Mouse (Mus musculus): Measurements from ENCODE around the gene Pagr1b. TPM values are rescaled to one million over a fixed set of nuclear protein-coding genes. Genes with fewer than 3 reads are reported as not detected.
A peak's percentile ranks its signal among the peaks of the same experiment; 100 is the strongest.

The Pagr1b gene
- polyA plus RNA-seq, 1 experiment from 2014 or later = not detected

DNA sequence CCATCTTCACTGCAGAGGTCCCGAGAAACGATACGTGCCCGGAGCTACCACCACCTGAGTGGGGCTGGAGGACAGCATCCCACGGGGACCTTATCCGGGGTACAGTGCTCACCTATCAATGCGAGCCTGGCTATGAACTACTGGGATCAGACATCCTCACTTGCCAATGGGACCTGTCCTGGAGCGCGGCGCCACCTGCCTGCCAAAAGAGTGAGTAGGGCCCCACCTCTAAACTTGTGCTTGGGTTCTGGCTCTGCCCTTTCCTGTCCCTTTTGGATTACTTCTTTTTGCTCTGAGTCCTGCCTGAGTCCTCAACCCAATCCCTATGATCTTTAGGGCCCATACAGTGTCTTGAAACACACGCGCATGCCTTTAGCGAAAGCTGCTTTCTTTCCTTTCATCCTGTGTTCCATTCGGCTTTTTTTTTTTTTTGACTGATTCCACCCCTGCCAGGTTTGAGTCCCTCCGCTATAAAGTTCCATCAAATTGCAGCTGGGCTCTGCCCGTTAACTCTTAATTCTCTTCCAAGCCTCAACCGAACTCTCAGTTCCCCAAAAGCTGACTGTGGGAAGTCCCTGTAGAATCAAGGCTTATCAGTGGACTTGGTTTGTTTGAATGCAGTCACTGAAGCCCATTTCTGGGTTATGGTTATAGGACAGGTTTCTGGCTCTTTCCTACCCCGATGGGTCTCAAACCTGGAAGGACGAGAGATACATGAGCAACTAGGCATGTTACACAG is 52.6 kb downstream of the Pagr1b start:
- H3K4me3 ChIP-seq (ENCODE audit: low read depth, low read length) = no peak overlapping the region
- DNase-seq (ENCODE audit: low spot score) = peak; percentile 68

DNA sequence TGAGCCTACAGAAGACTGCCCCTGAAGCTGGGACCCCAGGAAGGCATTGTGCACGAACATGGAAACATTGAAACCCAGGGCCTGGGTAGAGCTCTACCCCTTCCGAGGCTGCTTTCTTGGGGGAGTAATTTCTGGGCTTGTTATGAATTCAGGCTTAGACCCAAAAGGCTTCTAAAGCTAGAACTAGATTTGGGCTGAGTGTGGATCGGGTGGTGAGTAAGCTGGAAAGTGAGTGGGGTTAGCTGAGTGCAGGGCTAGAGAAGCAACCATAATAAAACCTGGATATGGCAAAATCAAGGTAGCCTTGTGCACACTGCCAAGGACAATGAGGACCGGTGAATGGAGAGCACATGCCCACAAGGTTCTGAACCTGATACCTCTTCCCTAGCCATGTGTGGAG is 54.3 kb downstream of the Pagr1b start:
- WGBS = 87% methylated on average over 4 of the region's 4 CpGs
- Histone ChIP-seq H3K4me1 (replicated peaks; ENCODE audit: control insufficient read depth, insufficient read depth) (no peaks in the 10 kb centered on the region), H3K9me3 (ENCODE audit: control insufficient read depth, low read length) (no peaks in the 10 kb centered on the region), H3K27ac (replicated peaks) (no peak overlapping the region), H3K27me3 (ENCODE audit: control insufficient read depth, insufficient read depth, low read length) (no peaks in the 10 kb centered on the region), H3K4me3 (ENCODE audit: low read depth, low read length) (no peak overlapping the region), H3K9ac (ENCODE audit: low read length) (no peak overlapping the region), H3K36me3 (ENCODE audit: control insufficient read depth, insufficient read depth, low read length) (no peaks in the 10 kb centered on the region), H3K4me2 (replicated peaks; ENCODE audit: low read depth) (no peak overlapping the region)
- TF ChIP-seq EP300 (optimal IDR thresholded peaks at IDR 0.05) (no peak), CTCF (IDR thresholded peaks at IDR 0.05; ENCODE audit: low read depth) (no peak)
- DNase-seq (ENCODE audit: low spot score) (no peak), ATAC-seq (ENCODE audit: low FRiP score, low TSS enrichment) (no peak)

More for the DNA sequence above, 52.6 kb downstream of the Pagr1b start:
- no peaks in the 10 kb centered on the region for H3K27me3 ChIP-seq (ENCODE audit: control insufficient read depth, insufficient read depth, low read length)
- no peak overlapping the region for H3K4me2 ChIP-seq (replicated peaks; ENCODE audit: low read depth)
- H3K4me1 ChIP-seq (replicated peaks; ENCODE audit: control insufficient read depth, insufficient read depth) = no peaks in the 10 kb centered on the region
- H3K9ac ChIP-seq (ENCODE audit: low read length) = no peak overlapping the region
- H3K9me3 ChIP-seq (ENCODE audit: control insufficient read depth, low read length) = no peaks in the 10 kb centered on the region
- ATAC-seq (ENCODE audit: low FRiP score, low TSS enrichment) = 0 out of 2 replicates have a peak, but pooled peaks have one; percentile 28
- WGBS = 24% methylated on average over 19 of the region's 19 CpGs
- H3K36me3 ChIP-seq (ENCODE audit: control insufficient read depth, insufficient read depth, low read length) = no peaks in the 10 kb centered on the region
- TF ChIP-seq EP300 (optimal IDR thresholded peaks at IDR 0.05) (no peak), CTCF (IDR thresholded peaks at IDR 0.05; ENCODE audit: low read depth) (peak; percentile 78)
- no peak overlapping the region for H3K27ac ChIP-seq (replicated peaks)

DNA sequence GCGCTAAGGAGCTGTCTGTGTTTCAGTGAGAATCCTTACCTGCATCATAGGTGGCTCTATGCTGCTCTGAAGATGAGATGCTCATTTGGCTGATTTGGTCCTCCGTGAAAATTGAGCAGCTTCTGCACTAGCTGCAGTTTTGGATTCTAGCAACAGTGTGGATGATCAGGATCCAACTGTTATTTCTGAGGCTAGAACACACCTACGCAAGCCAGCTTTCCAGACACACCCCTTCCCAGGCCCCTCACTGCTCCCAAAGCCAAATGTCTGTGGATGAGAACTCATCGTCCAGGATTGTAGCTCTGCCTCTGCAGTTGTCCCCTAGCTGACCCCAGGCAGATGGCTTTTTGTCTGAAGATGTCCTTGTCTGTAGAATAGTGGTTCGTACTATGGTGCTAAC is 55.2 kb downstream of the Pagr1b start:
- TF ChIP-seq CTCF (IDR thresholded peaks at IDR 0.05; ENCODE audit: low read depth) (no peak), EP300 (optimal IDR thresholded peaks at IDR 0.05) (no peak)
- Histone ChIP-seq H3K9me3 (ENCODE audit: control insufficient read depth, low read length) (no peaks in the 10 kb centered on the region), H3K4me3 (ENCODE audit: low read depth, low read length) (no peak overlapping the region), H3K36me3 (ENCODE audit: control insufficient read depth, insufficient read depth, low read length) (no peaks in the 10 kb centered on the region), H3K4me2 (replicated peaks; ENCODE audit: low read depth) (no peak overlapping the region), H3K27ac (replicated peaks) (no peak overlapping the region), H3K9ac (ENCODE audit: low read length) (no peak overlapping the region), H3K4me1 (replicated peaks; ENCODE audit: control insufficient read depth, insufficient read depth) (no peaks in the 10 kb centered on the region), H3K27me3 (ENCODE audit: control insufficient read depth, insufficient read depth, low read length) (no peaks in the 10 kb centered on the region)
- ATAC-seq (ENCODE audit: low FRiP score, low TSS enrichment) (no peak), DNase-seq (ENCODE audit: low spot score) (no peak)
- 82% methylated on average over 5 of the region's 5 CpGs for WGBS

DNA sequence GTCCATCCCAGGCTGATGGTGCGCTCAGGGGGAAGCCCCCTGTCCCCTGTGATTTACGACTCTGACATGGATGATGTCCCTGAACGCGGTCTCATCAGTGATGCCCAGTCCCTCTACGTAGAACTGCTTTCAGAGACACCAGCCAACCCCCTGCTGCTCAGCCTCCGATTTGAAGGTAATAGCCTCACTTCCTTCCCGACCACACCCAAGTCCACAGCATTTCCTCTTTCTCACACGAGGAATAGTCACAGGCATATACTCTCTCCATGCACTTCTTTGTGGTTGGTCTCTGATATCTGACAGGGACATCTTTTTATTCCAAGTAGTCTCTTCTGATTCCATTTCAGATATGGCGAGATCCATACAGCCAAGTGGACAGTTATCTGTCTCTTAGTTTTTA is 56.5 kb downstream of the Pagr1b start:
- WGBS = 52% methylated on average over 9 of the region's 9 CpGs

DNA sequence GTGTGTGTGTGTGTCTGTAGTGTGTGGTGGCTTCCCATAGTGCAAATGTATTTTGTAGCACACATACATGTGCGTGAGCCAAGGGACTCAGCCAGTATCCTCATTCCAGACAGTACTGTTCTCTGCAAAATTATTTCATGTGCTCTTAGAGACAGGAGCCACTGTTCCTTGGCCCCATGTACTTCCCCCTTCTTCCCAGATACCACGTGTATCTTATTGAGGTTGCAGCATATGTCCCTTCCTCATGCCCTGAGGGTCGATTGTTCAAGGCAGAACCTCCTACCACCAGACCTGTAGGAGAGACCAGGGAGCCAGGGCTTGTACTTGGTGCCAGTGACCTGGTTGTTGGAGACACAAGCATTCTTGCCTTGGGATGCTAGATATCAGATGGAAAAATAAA is 61.2 kb downstream of the Pagr1b start:
- no peak overlapping the region for H3K4me2 ChIP-seq (replicated peaks; ENCODE audit: low read depth)
- H3K27ac ChIP-seq (replicated peaks) = no peak overlapping the region
- no peaks in the 10 kb centered on the region for H3K4me1 ChIP-seq (replicated peaks; ENCODE audit: control insufficient read depth, insufficient read depth)
- no peak overlapping the region for H3K9ac ChIP-seq (ENCODE audit: low read length)
- H3K36me3 ChIP-seq (ENCODE audit: control insufficient read depth, insufficient read depth, low read length) = no peaks in the 10 kb centered on the region
- TF ChIP-seq CTCF (IDR thresholded peaks at IDR 0.05; ENCODE audit: low read depth) = no peak
- no peak for TF ChIP-seq EP300 (optimal IDR thresholded peaks at IDR 0.05)
- DNase-seq (ENCODE audit: low spot score) (no peak), ATAC-seq (ENCODE audit: low FRiP score, low TSS enrichment) (no peak)
- no peak overlapping the region for H3K4me3 ChIP-seq (ENCODE audit: low read depth, low read length)
- no peaks in the 10 kb centered on the region for H3K9me3 ChIP-seq (ENCODE audit: control insufficient read depth, low read length)
- no peaks in the 10 kb centered on the region for H3K27me3 ChIP-seq (ENCODE audit: control insufficient read depth, insufficient read depth, low read length)
- WGBS = 58% methylated on average over 3 of the region's 3 CpGs

More for the DNA sequence above, 56.5 kb downstream of the Pagr1b start:
- Histone ChIP-seq H3K9me3 (ENCODE audit: control insufficient read depth, low read length) (no peaks in the 10 kb centered on the region), H3K4me1 (replicated peaks; ENCODE audit: control insufficient read depth, insufficient read depth) (no peaks in the 10 kb centered on the region), H3K9ac (ENCODE audit: low read length) (no peak overlapping the region), H3K36me3 (ENCODE audit: control insufficient read depth, insufficient read depth, low read length) (no peaks in the 10 kb centered on the region), H3K27ac (replicated peaks) (no peak overlapping the region), H3K4me2 (replicated peaks; ENCODE audit: low read depth) (no peak overlapping the region), H3K4me3 (ENCODE audit: low read depth, low read length) (no peak overlapping the region), H3K27me3 (ENCODE audit: control insufficient read depth, insufficient read depth, low read length) (no peaks in the 10 kb centered on the region)
- TF ChIP-seq CTCF (IDR thresholded peaks at IDR 0.05; ENCODE audit: low read depth) = no peak
- no peak for TF ChIP-seq EP300 (optimal IDR thresholded peaks at IDR 0.05)
- no peak for ATAC-seq (ENCODE audit: low FRiP score, low TSS enrichment)
- DNase-seq (ENCODE audit: low spot score) = no peak

DNA sequence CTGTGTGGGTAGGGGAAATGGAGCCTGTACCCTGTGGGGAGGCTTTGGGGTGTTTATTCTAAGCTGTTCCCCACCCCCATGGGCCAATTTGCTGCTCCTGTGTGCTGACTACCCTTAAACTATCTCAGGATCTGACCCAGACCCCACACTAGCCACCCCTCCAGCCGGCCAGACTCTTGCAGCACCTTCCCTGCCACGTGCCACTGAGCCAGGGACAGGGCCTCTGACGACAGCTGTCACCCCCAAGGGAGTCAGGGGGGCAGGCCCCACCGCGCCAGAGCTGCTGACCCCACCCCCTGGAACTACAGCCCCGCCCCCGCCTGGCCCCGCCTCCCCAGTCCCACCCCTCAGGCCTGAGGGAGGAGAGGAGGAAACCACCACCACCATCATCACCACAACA is 63.6 kb downstream of the Pagr1b start:
- Histone ChIP-seq H3K9ac (ENCODE audit: low read length) (no peak overlapping the region), H3K27ac (replicated peaks) (no peak overlapping the region), H3K9me3 (ENCODE audit: control insufficient read depth, low read length) (no peaks in the 10 kb centered on the region), H3K36me3 (ENCODE audit: control insufficient read depth, insufficient read depth, low read length) (no peaks in the 10 kb centered on the region), H3K4me3 (ENCODE audit: low read depth, low read length) (no peak overlapping the region), H3K4me1 (replicated peaks; ENCODE audit: control insufficient read depth, insufficient read depth) (no peaks in the 10 kb centered on the region), H3K27me3 (ENCODE audit: control insufficient read depth, insufficient read depth, low read length) (no peaks in the 10 kb centered on the region), H3K4me2 (replicated peaks; ENCODE audit: low read depth) (no peak overlapping the region)
- ATAC-seq (ENCODE audit: low FRiP score, low TSS enrichment) (no peak), DNase-seq (ENCODE audit: low spot score) (no peak)
- TF ChIP-seq EP300 (optimal IDR thresholded peaks at IDR 0.05) (no peak), CTCF (IDR thresholded peaks at IDR 0.05; ENCODE audit: low read depth) (no peak)
- 2% methylated on average over 8 of the region's 8 CpGs for WGBS

Data from stomach, postnatal 0 days (tissue).